Mouse (Mus musculus): ENCODE data around the gene Slc39a5.

The Slc39a5 gene

GRCm38 (mm10) chr10:128411211-128412054 lies 10.4 kb upstream of the Slc39a5 start, which contains the start of the genes Nabp2 and Rnf41:
TSS of gene Nabp2 (minus strand) at chr10:128411492.
TSS of gene Rnf41 (plus strand) at chr10:128411657.
- DNase-seq (ENCODE audit: extremely low spot score, low read depth, low spot score): peak; percentile 88

GRCm38 (mm10) chr10:128410560-128410845 lies 9.5 kb upstream of the Slc39a5 start:
- DNase-seq (ENCODE audit: extremely low spot score, low read depth, low spot score): no peak

GRCm38 (mm10) chr10:128409692-128410559 lies 8.9 kb upstream of the Slc39a5 start:
- DNase-seq (ENCODE audit: extremely low spot score, low read depth, low spot score): peak; percentile 93

GRCm38 (mm10) chr10:128408591-128409535 lies 7.8 kb upstream of the Slc39a5 start:
- DNase-seq (ENCODE audit: extremely low spot score, low read depth, low spot score): no peak

- no peak for DNase-seq (ENCODE audit: extremely low spot score, low read depth, low spot score)
Observed at GRCm38 (mm10) chr10:128403931-128404330, 2.9 kb upstream of the Slc39a5 start.

GRCm38 (mm10) chr10:128401638-128402037 lies 609 bp upstream of the Slc39a5 start:
- no peak for DNase-seq (ENCODE audit: extremely low spot score, low read depth, low spot score)

GRCm38 (mm10) chr10:128400338-128400737 lies 691 bp downstream of the Slc39a5 start:
- no peak for DNase-seq (ENCODE audit: extremely low spot score, low read depth, low spot score)

GRCm38 (mm10) chr10:128397466-128397865 lies 3.6 kb downstream of the Slc39a5 start:
- no peak for DNase-seq (ENCODE audit: extremely low spot score, low read depth, low spot score)

- DNase-seq (ENCODE audit: extremely low spot score, low read depth, low spot score): no peak
Observed at GRCm38 (mm10) chr10:128396716-128397264, 4.2 kb downstream of the Slc39a5 start.

GRCm38 (mm10) chr10:128396017-128396673 lies 4.9 kb downstream of the Slc39a5 start:
- no peak for DNase-seq (ENCODE audit: extremely low spot score, low read depth, low spot score)

- no peak for DNase-seq (ENCODE audit: extremely low spot score, low read depth, low spot score)
Observed at GRCm38 (mm10) chr10:128391850-128392249, 9.2 kb downstream of the Slc39a5 start.

- DNase-seq (ENCODE audit: extremely low spot score, low read depth, low spot score): no peak
Observed at GRCm38 (mm10) chr10:128390366-128390765, 10.7 kb downstream of the Slc39a5 start.

- no peak for DNase-seq (ENCODE audit: extremely low spot score, low read depth, low spot score)
Observed at GRCm38 (mm10) chr10:128389570-128389969, 11.5 kb downstream of the Slc39a5 start.

GRCm38 (mm10) chr10:128388941-128389340 lies 12.1 kb downstream of the Slc39a5 start:
- DNase-seq (ENCODE audit: extremely low spot score, low read depth, low spot score): no peak

GRCm38 (mm10) chr10:128385902-128386301 lies 15.1 kb downstream of the Slc39a5 start:
- DNase-seq (ENCODE audit: extremely low spot score, low read depth, low spot score): no peak

GRCm38 (mm10) chr10:128382482-128382881 lies 18.5 kb downstream of the Slc39a5 start:
- no peak for DNase-seq (ENCODE audit: extremely low spot score, low read depth, low spot score)

- no peak for DNase-seq (ENCODE audit: extremely low spot score, low read depth, low spot score)
Observed at GRCm38 (mm10) chr10:128380565-128380964, 20.5 kb downstream of the Slc39a5 start.

GRCm38 (mm10) chr10:128379260-128379659 lies 21.8 kb downstream of the Slc39a5 start:
- no peak for DNase-seq (ENCODE audit: extremely low spot score, low read depth, low spot score)

- no peak for DNase-seq (ENCODE audit: extremely low spot score, low read depth, low spot score)
Observed at GRCm38 (mm10) chr10:128378462-128378861, 22.6 kb downstream of the Slc39a5 start.

GRCm38 (mm10) chr10:128377940-128378448 lies 23.0 kb downstream of the Slc39a5 start:
- no peak for DNase-seq (ENCODE audit: extremely low spot score, low read depth, low spot score)
